Mouse (Mus musculus): ENCODE measurements around the gene Hist1h2ao. TPM values are rescaled to one million over a fixed set of nuclear protein-coding genes. Genes with fewer than 3 reads are reported as not detected.
"Not testable (repeated sequence)": the region's sequence is repeated elsewhere in the genome, so short reads cannot be mapped to it uniquely, and the experiment has no call there.

Gene Hist1h2ao
- polyA plus RNA-seq, 1 experiment from 2014 or later, result not detected

DNA sequence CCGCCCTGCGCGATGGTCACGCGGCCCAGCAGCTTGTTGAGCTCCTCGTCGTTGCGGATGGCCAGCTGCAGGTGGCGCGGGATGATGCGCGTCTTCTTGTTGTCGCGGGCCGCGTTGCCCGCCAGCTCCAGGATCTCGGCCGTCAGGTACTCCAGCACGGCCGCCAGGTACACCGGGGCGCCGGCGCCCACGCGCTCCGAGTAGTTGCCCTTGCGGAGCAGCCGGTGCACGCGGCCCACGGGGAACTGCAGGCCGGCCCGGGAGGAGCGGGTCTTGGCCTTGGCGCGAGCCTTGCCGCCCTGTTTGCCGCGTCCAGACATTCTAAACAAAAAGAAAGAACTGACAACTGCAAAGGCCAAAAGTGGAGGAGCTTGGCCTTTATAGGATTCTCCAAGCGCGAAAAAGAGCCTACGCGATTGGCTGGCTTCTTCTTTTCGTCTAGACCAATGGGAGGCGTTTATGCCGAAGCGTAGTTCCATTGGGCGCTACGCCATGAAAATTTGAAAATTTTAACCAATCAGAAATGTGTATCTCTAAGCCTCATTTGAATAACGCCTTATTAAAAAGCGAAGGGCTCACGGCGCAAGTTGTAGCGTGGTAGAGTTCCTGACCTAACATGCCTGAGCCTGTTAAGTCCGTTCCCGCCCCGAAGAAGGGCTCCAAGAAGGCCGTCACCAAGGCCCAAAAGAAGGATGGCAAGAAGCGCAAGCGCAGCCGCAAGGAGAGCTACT, 23.2 kb upstream of the Hist1h2ao start, which contains the start of the genes Hist1h2an and Hist1h2bp:
Gene Hist1h2an, minus strand, starts transcription at position 320 of the 731 bp plus-strand sequence.
Gene Hist1h2bp, plus strand, starts transcription at position 563 of the 731 bp plus-strand sequence.
- DNase-seq (ENCODE audit: low spot score), result peak; percentile 88
- not testable (repeated sequence) for H3K9me3 ChIP-seq; H3K36me3 ChIP-seq (replicated peaks); H3K27me3 ChIP-seq (replicated peaks; ENCODE audit: low read depth, poor library complexity, severe bottlenecking)
- peak within 1 kb of the TSS; percentile 56 for H3K4me3 ChIP-seq
- H3K27ac ChIP-seq (replicated peaks), result peak within 1 kb of the TSS; percentile 91
- WGBS, result under 1% methylated on average over 47 of the region's 63 CpGs
- H3K4me1 ChIP-seq, result peaks cover 42% of the 10 kb centered on the region

GRCm38 (mm10) chr13:21787760-21788593, 22.3 kb upstream of the Hist1h2ao start:
- WGBS, result 11% methylated on average over 18 of the region's 21 CpGs
- DNase-seq (ENCODE audit: low spot score), result peak; percentile 15
- no peaks in the 10 kb centered on the region for H3K27me3 ChIP-seq (replicated peaks; ENCODE audit: low read depth, poor library complexity, severe bottlenecking)
- H3K27ac ChIP-seq (replicated peaks), result peak overlapping the region; percentile 89
- H3K4me3 ChIP-seq, result peak overlapping the region; percentile 49
- H3K36me3 ChIP-seq (replicated peaks), result no peaks in the 10 kb centered on the region
- H3K4me1 ChIP-seq, result peaks cover 41% of the 10 kb centered on the region
- no peaks in the 10 kb centered on the region for H3K9me3 ChIP-seq

DNA sequence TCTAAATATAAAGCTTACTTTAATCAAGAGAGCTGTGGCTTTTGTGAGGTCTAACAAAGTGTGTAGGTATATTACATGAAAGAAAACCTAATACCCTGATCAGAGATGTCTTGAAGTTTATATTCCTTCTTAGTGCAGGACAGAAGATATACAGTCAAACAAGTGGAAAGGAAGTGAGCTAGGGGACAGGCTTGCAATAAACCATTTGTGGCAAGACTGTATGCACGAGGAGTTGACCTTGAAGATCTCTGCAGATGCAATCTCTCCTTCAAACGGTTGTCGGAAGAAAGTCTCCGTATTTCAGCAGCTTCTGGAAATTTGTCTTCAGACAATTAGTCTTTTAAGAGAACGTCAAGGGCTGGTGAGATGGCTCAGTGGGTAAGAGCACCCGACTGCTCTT, 20.3 kb upstream of the Hist1h2ao start:
- Histone ChIP-seq H3K4me3 (no peak overlapping the region), H3K9me3 (no peaks in the 10 kb centered on the region), H3K27me3 (replicated peaks; ENCODE audit: low read depth, poor library complexity, severe bottlenecking) (no peaks in the 10 kb centered on the region), H3K36me3 (replicated peaks) (no peaks in the 10 kb centered on the region), H3K4me1 (peaks cover 31% of the 10 kb centered on the region), H3K27ac (replicated peaks) (peak overlapping the region; percentile 89)
- DNase-seq (ENCODE audit: low spot score), result no peak
- WGBS, result 55% methylated on average over 6 of the region's 6 CpGs

DNA sequence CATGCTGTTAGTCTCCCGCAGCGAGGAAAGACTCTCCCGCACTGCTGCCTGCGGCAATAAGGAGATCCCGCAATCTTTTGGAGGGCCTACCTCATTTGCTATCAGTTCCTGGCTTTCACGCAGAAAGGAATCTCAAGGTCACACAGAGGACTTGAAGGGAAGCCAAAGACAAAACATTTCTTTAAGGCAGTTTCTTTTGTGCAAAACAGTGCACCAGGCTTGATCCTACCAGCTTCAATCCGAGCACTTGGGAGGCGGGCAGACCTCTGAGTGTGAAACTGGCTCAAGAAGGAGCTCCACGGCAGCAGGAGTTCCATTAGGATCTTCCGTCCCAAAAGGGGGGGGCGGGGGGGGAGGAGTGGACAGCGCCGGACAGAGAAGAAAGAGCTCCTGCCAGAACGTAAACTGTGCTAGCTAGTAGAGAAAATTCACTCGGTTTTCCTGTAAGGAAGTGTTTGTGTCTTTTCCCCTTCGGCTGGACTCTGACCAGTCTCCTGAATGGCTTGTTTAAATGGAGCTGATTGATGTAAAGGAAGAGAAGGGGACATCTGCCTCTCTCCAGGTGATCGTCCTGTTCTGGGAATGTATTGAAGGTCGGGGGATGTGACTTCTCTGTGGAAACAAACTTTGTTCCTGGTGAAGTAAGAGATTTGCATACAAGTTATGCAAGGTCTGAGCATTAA, 19.5 kb upstream of the Hist1h2ao start:
- 8% methylated on average over 18 of the region's 18 CpGs for WGBS
- peak overlapping the region; percentile 77 for H3K27ac ChIP-seq (replicated peaks)
- peaks cover 27% of the 10 kb centered on the region for H3K4me1 ChIP-seq
- peak overlapping the region; percentile 43 for H3K4me3 ChIP-seq
- no peaks in the 10 kb centered on the region for H3K36me3 ChIP-seq (replicated peaks)
- peak; percentile 40 for DNase-seq (ENCODE audit: low spot score)
- H3K9me3 ChIP-seq, result no peaks in the 10 kb centered on the region
- no peaks in the 10 kb centered on the region for H3K27me3 ChIP-seq (replicated peaks; ENCODE audit: low read depth, poor library complexity, severe bottlenecking)

- DNase-seq (ENCODE audit: low spot score), result no peak
- Histone ChIP-seq H3K27ac (replicated peaks) (no peak overlapping the region), H3K4me1 (peaks cover 5% of the 10 kb centered on the region), H3K9me3 (no peaks in the 10 kb centered on the region), H3K4me3 (no peak overlapping the region), H3K36me3 (replicated peaks) (no peaks in the 10 kb centered on the region), H3K27me3 (replicated peaks; ENCODE audit: low read depth, poor library complexity, severe bottlenecking) (no peaks in the 10 kb centered on the region)
- 90% methylated on average over 7 of the region's 7 CpGs for WGBS
Measured at GRCm38 (mm10) chr13:21795584-21795983, 14.7 kb upstream of the Hist1h2ao start.

DNA sequence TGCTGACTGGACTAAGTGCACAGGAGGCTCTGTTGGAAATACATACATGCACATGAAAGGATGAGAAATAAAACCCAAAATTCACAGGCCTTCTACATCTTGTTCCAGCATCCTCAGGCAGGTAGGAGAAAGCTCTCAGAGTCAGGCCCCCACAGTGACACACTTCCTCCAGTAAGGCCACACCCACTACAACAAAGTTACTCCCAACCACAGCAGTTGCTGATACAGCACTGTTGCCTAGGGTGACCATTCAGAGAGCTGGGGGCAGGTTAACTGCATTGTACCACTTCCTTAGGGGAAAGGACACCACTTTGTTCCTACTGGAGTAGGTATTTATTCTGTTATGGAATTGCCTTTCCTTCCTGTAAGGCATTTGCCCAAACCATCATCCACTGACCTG, 13.1 kb upstream of the Hist1h2ao start:
- not testable (repeated sequence) for DNase-seq (ENCODE audit: low spot score); H3K27ac ChIP-seq (replicated peaks)

GRCm38 (mm10) chr13:21803058-21803457, 7.2 kb upstream of the Hist1h2ao start:
- not testable (repeated sequence) for H3K4me3 ChIP-seq
- no CpG with 5 or more reads among the region's 4 CpGs for WGBS

More for the DNA sequence above, 13.1 kb upstream of the Hist1h2ao start:
- H3K4me1 ChIP-seq; H3K4me3 ChIP-seq; H3K36me3 ChIP-seq (replicated peaks); H3K27me3 ChIP-seq (replicated peaks; ENCODE audit: low read depth, poor library complexity, severe bottlenecking); H3K9me3 ChIP-seq: not testable (repeated sequence)

GRCm38 (mm10) chr13:21811074-21811473, 809 bp downstream of the Hist1h2ao start:
- not testable (repeated sequence) for H3K36me3 ChIP-seq (replicated peaks); H3K27me3 ChIP-seq (replicated peaks; ENCODE audit: low read depth, poor library complexity, severe bottlenecking); H3K4me1 ChIP-seq; H3K27ac ChIP-seq (replicated peaks); DNase-seq (ENCODE audit: low spot score); H3K4me3 ChIP-seq; H3K9me3 ChIP-seq
- WGBS, result no CpG with 5 or more reads among the region's 8 CpGs

More at GRCm38 (mm10) chr13:21803058-21803457, 7.2 kb upstream of the Hist1h2ao start:
- not testable (repeated sequence) for H3K9me3 ChIP-seq; H3K27ac ChIP-seq (replicated peaks); H3K36me3 ChIP-seq (replicated peaks); H3K4me1 ChIP-seq; H3K27me3 ChIP-seq (replicated peaks; ENCODE audit: low read depth, poor library complexity, severe bottlenecking); DNase-seq (ENCODE audit: low spot score)

GRCm38 (mm10) chr13:21811539-21811938, 1.3 kb downstream of the Hist1h2ao start, which contains the start of gene Hist1h4m:
TSS of gene Hist1h4m (plus strand) at chr13:21811746.
- not testable (repeated sequence) for H3K4me1 ChIP-seq; DNase-seq (ENCODE audit: low spot score); H3K9me3 ChIP-seq; H3K27me3 ChIP-seq (replicated peaks; ENCODE audit: low read depth, poor library complexity, severe bottlenecking); H3K36me3 ChIP-seq (replicated peaks)
- WGBS, result no CpG with 5 or more reads among the region's 24 CpGs
- H3K27ac ChIP-seq (replicated peaks), result peak within 1 kb of the TSS; percentile 69
- peak within 1 kb of the TSS; percentile 45 for H3K4me3 ChIP-seq

GRCm38 (mm10) chr13:21812092-21812491, 1.8 kb downstream of the Hist1h2ao start:
- WGBS, result 1% methylated on average over 14 of the region's 14 CpGs
- not testable (repeated sequence) for H3K9me3 ChIP-seq; H3K4me1 ChIP-seq; DNase-seq (ENCODE audit: low spot score); H3K36me3 ChIP-seq (replicated peaks); H3K27me3 ChIP-seq (replicated peaks; ENCODE audit: low read depth, poor library complexity, severe bottlenecking)
- peak overlapping the region; percentile 45 for H3K4me3 ChIP-seq
- H3K27ac ChIP-seq (replicated peaks), result peak overlapping the region; percentile 69

DNA sequence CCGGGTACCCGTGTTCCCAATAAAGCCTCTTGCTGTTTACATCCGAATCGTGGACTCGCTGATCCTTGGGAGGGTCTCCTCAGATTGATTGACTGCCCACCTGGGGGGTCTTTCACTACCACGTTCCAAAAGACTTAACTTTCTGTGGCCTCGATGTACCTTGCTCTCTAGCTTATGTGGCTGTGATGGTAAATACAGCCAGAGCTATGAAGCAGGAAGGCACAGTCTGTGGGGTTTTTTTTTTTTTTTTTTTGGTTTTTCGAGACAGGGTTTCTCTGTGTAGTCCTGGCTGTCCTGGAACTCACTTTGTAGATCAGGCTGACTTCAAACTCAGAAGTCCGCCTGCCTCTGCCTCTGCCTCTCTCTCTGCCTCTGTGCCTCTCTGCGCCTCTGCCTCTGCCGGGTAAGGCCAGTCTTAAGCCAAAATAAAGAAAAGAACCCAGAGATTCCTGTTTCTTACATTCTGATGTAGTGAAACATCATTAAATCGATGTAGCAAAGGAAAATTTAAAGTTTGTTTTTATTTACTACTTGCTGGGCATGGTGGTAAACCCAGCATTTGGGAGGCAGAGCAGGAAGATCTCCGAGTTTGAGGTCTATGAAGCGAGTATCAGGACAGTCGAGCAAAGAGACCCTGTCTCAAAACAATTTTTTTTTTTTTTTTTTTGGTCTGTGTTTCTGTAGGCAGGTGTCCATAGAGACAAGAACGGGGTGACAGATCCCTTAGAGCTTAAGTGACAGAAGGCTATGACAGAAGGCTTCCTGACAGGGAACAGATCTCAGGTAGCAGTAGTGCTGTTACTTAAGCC, 10.0 kb downstream of the Hist1h2ao start:
- not testable (repeated sequence) for H3K9me3 ChIP-seq; H3K27ac ChIP-seq (replicated peaks); H3K27me3 ChIP-seq (replicated peaks; ENCODE audit: low read depth, poor library complexity, severe bottlenecking); H3K4me1 ChIP-seq; H3K36me3 ChIP-seq (replicated peaks); DNase-seq (ENCODE audit: low spot score); H3K4me3 ChIP-seq
- 81% methylated on average over 8 of the region's 16 CpGs for WGBS

GRCm38 (mm10) chr13:21828511-21828910, 18.2 kb downstream of the Hist1h2ao start:
- Histone ChIP-seq H3K4me1 (0 out of 2 replicates have a peak, but pooled peaks cover 5% of the 10 kb centered on the region), H3K9me3 (no peaks in the 10 kb centered on the region), H3K27ac (replicated peaks) (no peak overlapping the region; the same call in 1 of the 2 replicates), H3K36me3 (replicated peaks) (no peaks in the 10 kb centered on the region; the same call in 1 of the 2 replicates), H3K4me3 (no peak overlapping the region), H3K27me3 (replicated peaks; ENCODE audit: low read depth, poor library complexity, severe bottlenecking) (no peaks in the 10 kb centered on the region)
- WGBS, result 84% methylated on average over 3 of the region's 3 CpGs
- DNase-seq (ENCODE audit: low spot score), result no peak
